Mouse (Mus musculus) monocyte, adult 5-6 weeks (primary cell): Measurements from ENCODE around the gene Sox12. TPM values are rescaled to one million over a fixed set of nuclear protein-coding genes. Genes with fewer than 3 reads are reported as not detected.

Source experiments
- ATAC-seq: fragments of 153-309, 156-312 bp; replicated peaks from 2 replicates; pipeline ENCODE4 v1.8.0; 2017; ENCODE audit warnings: mild to moderate bottlenecking; ENCODE audit not compliant: low TSS enrichment, insufficient number of reproducible peaks, severe bottlenecking, poor library complexity, low FRiP score
- total RNA-seq: library from RNA; stranded (forward); fragments of 200-1000, 200-491, 200-594 nt; gene quantifications from 3 replicates; pipeline ENCODE4 v1.2.3, GENCODE M21; 2017

Gene Sox12
- total RNA-seq, 1 experiment from 2014 or later, result not detected

GRCm38 (mm10) chr2:152411471-152411870 lies 13.6 kb upstream of the Sox12 start:
- ATAC-seq, result no peak

- no peak for ATAC-seq
Observed at GRCm38 (mm10) chr2:152410971-152411371, 13.1 kb upstream of the Sox12 start.

GRCm38 (mm10) chr2:152409781-152410180 lies 11.9 kb upstream of the Sox12 start:
- ATAC-seq, result no peak

GRCm38 (mm10) chr2:152406126-152406525 lies 8.3 kb upstream of the Sox12 start:
- peak; percentile 83 for ATAC-seq

- ATAC-seq, result no peak; the same call in none of the 2 replicates
Observed at GRCm38 (mm10) chr2:152399122-152399542, 1.3 kb upstream of the Sox12 start.

GRCm38 (mm10) chr2:152398691-152399090 lies 828 bp upstream of the Sox12 start:
- ATAC-seq, result peak; percentile 66

GRCm38 (mm10) chr2:152397004-152397589 lies 766 bp downstream of the Sox12 start:
- ATAC-seq, result no peak

- 0 out of 2 replicates have a peak, but pooled peaks have one; percentile 16 for ATAC-seq
Observed at GRCm38 (mm10) chr2:152396110-152397003, 1.5 kb downstream of the Sox12 start.

- ATAC-seq, result no peak
Observed at GRCm38 (mm10) chr2:152395271-152395920, 2.5 kb downstream of the Sox12 start.

- ATAC-seq, result no peak
Observed at GRCm38 (mm10) chr2:152393225-152394017, 4.4 kb downstream of the Sox12 start.

- no peak for ATAC-seq
Observed at GRCm38 (mm10) chr2:152392786-152393185, 5.1 kb downstream of the Sox12 start.

- ATAC-seq, result no peak
Observed at GRCm38 (mm10) chr2:152384191-152384590, 13.7 kb downstream of the Sox12 start.

GRCm38 (mm10) chr2:152376345-152376741 lies 21.5 kb downstream of the Sox12 start, which contains the start of gene Nrsn2:
TSS of gene Nrsn2 (minus strand) at chr2:152376638.
- no peak for ATAC-seq

GRCm38 (mm10) chr2:152375652-152376344 lies 22.1 kb downstream of the Sox12 start:
- no peak for ATAC-seq

- no peak for ATAC-seq
Observed at GRCm38 (mm10) chr2:152373547-152373946, 24.3 kb downstream of the Sox12 start.

- ATAC-seq, result no peak
Observed at GRCm38 (mm10) chr2:152372661-152373060, 25.2 kb downstream of the Sox12 start.

- no peak for ATAC-seq
Observed at GRCm38 (mm10) chr2:152372104-152372503, 25.8 kb downstream of the Sox12 start.

GRCm38 (mm10) chr2:152368532-152369140 lies 29.2 kb downstream of the Sox12 start:
- ATAC-seq, result 0 out of 2 replicates have a peak, but pooled peaks have one; percentile 44
